Mouse (Mus musculus): ENCODE results near the gene Specc1.
A peak's percentile ranks its signal among the peaks of the same experiment; 100 is the strongest.

GRCm38 (mm10) chr11:62047817-62048640 lies 91.5 kb downstream of the Specc1 start:
- TF ChIP-seq CTCF (IDR thresholded peaks at IDR 0.05; ENCODE audit: extremely low read depth, insufficient read length, insufficient replicate concordance, low read depth, low read length) (peak; percentile 81; the same call in 1 of the 2 replicates), POLR2A (IDR thresholded peaks at IDR 0.05; ENCODE audit: low read depth, low read length) (no peak)
